Mouse (Mus musculus) left cerebral cortex, adult 9 months (tissue): ENCODE results near the gene Gnb1.
A peak's percentile ranks its signal among the peaks of the same experiment; 100 is the strongest.

Experiments used
- DNase-seq, 2 experiments: peaks; one replicate each; pipeline ENCODE4 v3.0.0; 2022; ENCODE audit warnings: low spot score in 2 of 2

Gnb1 gene

DNA sequence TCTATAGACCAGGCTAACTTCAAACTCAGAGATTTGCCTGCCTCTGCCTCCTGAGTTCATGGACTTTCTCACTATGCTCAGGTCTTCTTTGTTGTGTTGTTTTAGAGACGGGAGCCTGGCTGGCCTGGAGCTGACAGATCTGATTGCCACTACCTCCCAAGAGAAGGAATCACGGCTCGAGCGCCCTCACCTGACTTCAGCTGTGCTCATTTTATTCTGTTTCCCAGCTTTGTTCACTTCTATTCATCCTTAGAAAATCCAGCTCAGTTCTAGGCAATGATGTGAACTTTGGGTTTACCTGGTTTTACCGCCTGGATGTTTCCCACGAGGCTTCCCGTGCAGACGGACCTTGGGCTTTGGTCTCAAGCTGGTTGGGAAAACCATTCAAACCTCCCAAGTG, 84.4 kb downstream of the Gnb1 start:
- DNase-seq, result no peak

DNA sequence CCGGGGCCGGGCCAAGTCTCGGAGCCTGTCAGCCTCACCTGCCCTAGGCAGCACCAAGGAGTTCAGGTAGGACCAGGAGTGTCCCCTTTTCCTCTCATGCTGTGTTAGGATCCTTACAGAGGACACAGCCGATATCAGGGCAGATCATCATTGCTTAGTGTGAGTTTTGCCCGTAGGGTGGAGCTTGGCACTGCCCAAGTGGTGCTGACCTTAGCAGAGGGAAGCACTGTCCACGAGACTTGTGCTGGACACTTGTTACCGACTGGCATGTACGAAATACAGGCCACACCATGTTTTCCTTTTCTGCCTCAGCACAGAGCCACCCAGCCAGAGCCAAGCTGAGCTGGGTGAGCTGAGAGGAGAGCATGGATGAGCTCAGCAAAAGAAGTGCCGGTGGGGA, 86.0 kb downstream of the Gnb1 start:
- no peak for DNase-seq

DNA sequence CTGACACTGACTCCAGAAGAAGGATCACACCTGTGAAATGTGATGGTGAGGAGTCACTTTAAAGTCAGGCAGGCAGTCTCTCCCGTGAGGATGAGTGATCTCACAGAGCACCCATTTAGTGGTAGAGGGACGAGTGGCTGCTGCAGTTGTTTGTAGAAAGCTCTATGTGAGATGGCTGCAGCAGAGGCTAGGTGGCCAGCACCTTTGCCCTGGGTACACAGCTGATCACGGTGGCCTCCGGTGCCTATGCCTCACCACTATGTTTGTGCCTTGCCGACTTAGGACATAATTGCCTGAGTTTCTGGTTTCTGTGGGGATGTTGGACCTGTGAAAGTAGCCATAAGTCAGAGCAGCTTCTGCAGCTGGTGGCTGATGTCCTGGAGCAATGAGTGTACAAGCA, 86.6 kb downstream of the Gnb1 start:
- DNase-seq, result no peak

DNA sequence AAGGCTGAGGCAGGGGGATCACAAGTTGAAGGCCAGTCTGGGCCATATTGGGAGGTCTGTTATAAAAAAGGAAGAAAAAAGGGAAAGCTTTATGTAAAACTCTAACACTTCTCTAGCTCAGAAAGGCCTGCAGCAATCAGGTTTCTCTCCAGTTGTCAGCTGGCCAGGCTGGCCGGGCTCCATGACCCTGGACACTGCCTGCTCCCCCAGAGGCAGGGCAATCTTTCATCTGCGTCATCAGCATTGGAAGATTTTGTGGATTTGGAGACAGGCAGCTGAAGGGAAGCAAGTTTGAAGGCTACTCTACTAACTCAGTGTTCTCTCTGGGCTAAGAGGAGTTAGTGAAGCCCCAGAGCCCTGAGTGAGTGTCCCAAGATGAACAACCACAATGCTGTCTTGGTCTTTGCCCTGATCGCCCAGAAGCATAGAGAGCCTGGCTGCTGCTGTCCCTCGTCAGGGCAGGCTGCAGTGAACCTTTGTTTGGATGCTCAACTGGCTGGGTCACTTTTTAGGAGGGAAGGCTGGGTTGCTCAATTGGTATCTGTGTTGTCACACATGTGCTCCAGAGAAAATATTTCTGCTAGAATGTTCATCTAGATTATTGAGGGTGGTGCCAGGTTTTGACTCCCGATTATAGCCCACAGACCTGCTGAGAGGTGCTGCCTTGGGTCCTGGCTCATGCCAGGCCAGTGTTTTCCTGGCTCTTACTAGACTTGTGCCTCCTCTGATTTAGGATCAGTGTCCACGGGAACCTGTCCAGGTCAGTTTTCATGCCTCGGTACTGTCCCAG, 87.4 kb downstream of the Gnb1 start:
- DNase-seq, result no peak

DNA sequence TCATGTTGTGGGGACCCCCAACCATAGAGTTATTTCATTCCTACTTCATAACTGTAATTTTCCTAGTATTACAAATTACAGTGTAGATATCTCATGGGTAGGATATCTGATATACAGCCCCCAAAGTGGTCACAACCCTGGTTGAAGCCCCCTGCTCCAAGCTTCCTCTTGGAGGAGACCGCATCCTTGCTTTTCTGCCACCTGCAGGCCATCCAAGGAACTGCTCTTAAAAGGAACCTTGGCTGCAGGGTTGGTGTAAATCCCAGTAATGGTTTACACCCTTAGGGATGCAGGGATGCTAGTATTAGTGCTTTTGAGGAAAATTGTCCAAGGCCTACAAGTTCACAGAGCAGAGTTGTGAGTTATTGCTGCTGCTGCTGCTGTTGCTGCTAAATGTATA, 89.3 kb downstream of the Gnb1 start:
- peak in 1 of 2 experiments; percentile 50 for DNase-seq

DNA sequence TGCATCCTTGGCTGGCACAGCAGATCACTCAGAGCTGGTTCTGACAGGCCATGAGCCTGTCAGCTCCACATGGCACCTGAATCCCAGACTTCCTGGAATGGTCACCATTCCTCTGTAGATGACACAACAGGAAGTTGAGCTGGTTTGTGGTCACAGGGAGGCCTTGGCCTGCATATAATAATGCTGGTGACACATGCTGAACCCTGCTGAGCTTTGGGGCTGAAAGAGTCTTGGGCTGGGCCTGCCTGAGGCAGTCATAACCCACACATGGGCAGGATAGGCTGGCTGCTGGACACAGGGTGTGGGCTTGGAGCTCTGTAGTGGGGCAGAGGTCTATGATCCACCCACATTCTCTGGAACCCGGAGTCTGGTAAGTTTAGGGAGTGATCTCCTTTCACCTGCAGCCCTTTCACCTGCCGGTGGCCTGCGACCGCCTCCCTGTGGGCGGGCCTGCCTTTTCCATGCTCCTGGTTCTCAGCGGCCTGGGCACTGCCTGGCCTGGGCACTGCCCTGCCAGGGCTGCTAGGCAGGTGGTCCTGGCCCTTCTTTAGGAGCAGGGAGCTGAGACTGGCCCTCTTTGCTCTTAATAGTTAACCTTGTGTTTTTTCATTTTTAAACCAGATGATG, 91.2 kb downstream of the Gnb1 start:
- no peak for DNase-seq

DNA sequence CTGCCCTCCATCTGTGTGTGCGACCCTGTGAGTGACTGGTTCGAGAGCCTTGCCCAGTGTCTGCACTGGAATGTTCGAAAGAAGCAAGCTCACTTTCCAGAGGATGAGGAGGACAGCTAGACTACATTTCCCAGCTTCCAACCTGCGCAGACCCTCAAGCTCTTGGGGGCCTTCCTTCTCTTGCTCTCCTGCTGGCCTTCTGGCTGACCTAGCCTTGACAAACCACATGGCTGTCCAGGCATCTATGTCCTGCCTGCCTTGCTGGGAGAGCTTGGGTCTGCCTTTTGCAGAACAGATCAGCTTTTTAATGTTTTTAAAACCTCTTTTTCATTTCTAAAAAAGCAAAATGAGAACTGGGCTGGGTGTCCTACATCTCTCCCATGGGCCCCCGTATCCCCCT, 98.2 kb downstream of the Gnb1 start:
- no peak for DNase-seq

DNA sequence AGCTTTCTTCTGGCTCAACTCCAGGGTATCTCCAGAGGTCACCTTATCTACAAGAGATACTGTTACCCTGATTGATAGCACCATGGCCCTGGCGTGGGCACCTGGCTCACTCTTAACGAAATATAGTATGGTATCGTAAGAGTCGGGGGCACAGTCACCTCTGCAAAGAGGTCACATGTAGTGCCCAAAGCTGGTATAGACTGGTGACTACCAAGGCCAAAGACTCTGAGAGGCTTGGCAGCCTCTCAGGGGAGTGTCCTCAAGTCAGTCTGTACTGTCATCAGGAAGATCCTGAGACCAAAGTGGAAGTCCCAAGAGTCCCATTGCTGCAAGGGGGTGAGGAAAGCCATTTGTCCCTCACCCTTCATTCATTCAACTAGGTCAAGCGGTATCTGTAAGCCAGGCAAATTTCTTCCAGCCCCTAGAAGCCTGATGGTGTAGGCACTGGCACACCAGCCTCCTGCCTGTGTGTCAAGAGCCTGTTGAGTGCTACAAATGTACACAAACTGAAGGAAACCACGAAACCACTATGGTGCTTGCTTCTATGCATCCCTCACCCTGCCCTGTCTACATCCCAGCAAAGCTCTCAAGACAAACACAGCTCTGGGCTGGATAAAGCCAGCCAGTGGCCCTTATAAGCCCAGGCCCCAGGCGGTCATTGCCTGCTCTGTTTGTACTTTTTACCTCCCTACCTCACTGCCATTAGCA, 100.0 kb downstream of the Gnb1 start:
- DNase-seq, result no peak

DNA sequence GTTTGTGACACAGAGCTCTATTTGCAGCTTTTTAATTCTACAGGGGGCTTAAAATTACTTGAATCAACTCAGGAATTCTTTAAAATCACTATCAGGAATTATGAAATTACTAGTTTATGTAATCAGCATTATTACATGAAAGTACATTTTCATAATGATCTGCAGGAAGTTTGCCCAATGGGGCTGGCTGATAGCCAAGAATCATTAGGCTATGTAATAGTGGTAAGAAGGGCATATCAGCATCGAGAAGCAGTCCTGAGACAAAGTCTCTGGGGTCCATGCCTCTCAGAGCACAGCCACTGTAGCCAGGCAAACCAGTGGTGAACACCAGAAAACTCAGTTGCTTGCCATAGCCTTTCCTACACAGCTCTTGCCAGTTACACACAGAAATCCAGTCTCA, 102.6 kb downstream of the Gnb1 start:
- no peak for DNase-seq

DNA sequence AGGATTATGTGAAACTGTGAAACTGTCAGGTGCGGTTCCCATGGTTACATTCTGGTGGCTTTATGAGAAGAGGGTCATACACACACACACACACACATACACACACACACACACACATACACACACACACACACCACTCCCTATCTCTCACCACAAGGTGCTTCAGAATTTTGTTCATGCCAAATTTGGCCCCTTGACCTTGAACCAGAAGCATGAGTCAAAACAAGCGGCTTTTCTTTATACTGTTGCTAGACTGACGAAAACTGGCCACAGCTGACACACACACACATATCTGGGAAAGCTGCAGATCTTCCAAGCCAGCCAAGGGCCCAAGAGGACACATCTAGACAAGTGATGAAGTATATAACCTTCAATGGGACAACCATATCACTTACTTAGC, 104.6 kb downstream of the Gnb1 start:
- DNase-seq, result no peak

DNA sequence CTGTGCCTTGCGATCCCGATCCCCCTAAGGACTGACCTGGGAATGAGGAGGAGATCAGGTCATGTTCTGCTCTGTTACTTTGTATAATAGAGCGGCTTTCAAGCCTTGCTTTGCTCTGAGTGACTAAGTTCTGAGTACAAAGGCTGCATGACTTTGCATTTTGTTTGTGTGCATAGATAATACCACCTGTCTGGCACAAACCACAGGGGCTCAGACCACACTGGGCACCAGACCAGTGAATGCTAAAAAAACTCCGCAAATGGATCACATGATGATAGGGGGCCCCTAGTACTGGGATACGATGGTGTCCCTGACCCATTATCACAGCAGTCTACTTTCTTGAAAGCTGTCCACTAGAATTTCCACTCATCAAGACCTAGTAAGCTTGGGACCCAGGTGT, 105.4 kb downstream of the Gnb1 start:
- no peak for DNase-seq

DNA sequence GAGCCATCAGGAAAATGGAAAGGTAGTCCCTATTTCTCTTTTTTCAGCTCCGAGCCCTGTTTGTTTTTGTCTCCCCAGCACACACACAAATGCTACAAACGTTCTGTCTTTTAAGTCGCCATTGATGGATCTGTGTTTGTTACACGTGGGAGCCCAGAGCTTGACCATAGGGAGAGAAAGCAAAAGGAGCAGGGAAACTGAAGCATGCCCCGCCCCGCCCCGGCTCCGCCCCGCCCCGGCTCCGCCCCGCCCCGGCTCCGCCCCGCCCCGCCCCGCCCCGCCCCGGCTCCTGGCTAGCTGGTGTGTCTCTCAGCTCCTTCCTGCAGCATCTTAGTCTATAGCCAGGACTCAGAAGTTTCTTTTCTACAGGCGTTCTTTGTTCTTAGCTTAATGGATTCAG, 107.4 kb downstream of the Gnb1 start:
- no peak for DNase-seq

DNA sequence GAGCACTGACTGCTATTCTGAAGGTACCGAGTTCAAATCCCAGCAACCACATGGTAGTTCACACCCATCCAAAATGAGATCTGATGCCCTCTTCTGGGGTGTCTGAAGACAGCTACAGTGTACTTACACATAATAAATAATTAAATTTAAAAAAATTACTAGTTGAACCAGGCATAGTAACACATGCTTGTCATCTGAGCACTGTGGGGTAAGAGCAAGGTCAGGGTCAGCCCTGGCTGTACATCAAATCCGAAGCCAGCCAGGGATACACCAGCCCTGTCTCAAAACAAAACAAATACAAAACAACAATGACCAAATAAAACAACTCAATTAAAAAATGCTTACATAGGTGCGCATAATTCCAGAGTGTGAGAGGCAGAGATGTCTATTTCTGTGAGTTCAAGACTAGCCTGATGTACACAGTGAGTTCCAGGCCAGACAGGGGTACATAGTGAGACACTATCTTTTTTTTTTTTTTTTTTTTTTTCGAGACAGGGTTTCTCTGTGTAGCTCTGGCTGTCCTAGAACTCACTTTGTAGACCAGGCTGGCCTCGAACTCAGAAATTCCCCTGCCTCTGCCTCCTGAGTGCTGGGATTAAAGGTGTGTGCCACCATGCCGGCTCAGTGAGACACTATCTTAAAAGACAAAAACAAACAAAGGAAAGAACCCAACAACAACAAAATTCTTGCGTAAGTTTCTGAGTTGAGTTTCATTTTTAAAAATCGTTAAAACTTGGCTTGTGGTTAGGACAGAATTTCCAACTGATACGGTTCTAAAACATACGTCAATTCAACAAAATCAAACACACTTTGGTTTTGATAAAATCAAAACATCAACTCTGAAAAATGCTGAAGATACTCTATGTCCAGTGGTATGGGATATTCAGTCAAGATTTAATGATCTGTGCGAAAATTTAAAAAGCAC, 109.0 kb downstream of the Gnb1 start:
- DNase-seq, result no peak

DNA sequence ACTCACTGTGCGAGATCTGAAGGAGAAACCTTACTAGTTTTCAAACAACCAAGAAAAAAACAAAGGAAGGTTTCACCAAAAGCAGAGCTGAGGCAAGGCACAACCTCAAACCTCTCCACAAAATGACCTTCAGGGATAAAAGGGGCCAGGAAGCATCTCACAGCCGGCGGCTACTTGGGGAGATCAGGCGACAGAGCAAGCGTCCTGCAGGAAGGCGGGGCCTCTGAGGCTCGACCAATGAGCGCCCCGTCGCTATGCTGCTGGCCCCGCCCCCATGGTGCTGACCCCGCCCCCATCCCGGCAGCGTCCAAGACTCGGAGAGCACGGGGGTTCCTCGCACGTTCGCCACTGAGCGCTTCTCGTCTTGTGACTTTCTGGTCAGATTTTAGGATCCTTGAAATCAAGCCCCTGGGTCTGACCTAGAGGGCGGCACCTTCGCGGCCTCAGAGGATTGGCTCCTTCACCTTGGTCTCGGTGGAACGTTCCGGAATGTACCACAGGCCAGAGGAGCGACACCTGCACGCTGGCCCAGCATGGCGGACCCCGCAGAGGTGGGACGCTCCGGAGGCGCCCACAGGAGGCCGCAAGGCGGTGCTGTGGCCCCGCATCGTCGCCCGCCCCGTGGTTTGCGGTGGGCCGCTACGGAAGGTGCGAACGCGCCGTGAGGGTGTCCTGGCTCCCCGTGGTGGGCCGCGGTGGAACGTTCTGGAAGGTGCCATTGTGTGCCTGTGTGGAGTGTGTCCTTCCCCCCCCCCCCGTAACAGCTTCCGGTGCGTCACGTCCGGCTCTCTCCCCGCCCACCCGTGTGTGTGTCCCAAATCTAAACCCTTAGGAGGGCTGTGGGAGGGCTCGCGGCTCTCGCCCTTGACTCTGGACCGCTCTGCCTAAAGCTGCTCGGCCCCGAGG, 110.2 kb downstream of the Gnb1 start, which contains the start of gene Slc35e2:
Gene Slc35e2, plus strand, starts transcription at position 326 of the 906 bp plus-strand sequence.
- DNase-seq, result peak; percentile 89 to 94

DNA sequence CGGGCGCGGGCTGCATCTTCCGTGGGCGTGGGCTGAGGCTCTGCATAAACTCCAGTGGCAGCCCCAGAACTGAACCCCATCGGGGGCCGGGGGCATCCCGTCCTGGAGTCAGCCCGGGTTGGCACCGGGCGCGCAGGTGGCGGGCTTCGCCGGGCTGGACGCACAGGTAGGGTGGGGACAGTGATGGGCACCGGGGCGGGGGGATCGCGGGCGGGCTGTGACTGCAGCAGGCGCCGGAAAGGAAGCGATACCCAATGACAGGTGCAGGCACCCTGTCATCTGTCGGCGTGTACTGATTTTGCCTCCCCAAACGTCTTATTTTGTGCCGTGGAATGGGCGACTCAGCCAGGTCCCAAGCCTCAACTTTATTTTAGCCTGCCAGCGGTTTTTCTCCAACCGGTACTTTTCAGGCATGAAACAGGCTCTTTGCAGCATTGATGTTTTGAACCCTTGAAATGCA, 110.9 kb downstream of the Gnb1 start:
- no peak for DNase-seq

DNA sequence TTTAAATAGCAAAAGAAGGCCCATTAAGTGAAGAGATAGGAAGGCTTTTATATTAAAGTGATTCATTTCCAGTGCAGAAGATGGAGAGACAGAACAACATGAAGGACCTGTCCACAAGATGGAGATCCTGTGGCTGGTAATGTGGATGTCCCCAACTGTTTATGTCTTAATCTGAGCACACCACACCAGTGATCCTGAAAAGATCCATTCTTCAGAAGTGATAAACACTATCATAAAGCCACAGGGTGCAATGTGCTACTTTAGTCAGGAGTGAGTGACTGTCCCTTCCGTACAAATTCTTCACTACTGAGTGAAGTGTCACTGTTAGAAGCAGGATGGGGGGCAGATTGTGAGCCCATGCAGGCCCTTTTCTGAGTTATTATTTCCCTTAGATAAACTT, 111.6 kb downstream of the Gnb1 start:
- no peak for DNase-seq

DNA sequence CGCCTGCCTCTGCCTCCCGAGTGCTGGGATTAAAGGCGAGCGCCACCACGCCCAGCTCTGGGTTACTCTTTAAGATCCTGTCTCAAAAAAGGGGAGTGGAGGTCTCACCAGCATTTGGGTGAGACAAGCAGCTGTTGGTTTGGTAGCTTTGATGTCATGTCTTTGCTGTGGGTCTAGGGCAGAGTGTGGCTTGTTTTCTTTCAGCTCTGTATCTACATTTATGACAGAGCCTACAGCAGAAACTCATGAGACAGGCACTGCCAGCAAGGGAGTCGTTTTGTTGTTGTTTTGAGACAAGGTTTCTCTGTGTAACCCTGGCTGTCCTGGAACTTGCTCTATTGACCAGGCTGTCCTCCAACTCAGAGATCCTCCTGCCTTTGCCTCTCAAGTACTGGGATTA, 112.6 kb downstream of the Gnb1 start:
- DNase-seq, result no peak

DNA sequence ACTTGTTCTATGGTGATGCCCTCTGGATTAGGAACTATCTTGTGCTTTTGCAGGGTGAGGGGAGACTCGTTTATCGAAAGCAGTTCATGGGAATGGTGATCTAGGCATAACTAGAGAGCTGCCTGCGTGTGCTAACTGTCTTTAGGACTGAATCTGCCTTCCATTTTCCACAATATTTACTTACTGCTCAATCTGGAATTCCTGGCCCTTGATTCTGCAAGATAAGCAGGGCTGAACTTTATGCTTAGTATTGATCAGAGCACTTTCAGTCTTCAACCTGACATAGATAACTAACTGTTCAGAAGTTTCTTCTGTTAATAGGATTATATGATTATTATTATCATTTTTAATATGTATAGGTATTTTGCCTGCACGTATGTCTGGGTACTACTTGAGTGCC, 114.0 kb downstream of the Gnb1 start:
- no peak for DNase-seq

DNA sequence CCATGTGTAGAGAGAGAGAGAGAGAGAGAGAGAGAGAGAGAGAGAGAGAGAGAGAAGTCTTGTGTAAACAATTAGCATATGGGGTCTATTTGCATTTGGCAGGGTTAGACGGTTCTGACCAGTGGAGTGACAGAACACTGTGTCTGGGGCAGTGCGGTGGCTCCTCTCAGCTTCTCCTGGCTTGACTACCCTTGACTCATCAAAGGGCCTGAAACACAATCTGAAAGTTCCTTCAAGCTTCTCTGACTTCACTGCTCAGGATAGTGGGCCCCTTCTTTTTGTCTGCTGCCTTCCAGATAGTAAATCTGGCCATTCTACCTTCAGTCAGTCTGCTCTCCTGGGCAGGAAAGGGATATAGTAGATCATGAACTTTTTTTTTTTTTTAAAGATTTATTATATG, 115.7 kb downstream of the Gnb1 start:
- DNase-seq, result no peak
